Mouse (Mus musculus) lung, postnatal 4 days (tissue): ENCODE measurements around the gene Muc16.
A peak's percentile ranks its signal among the peaks of the same experiment; 100 is the strongest.

Source experiments
- DNase-seq, 2 experiments: peaks; one replicate each; pipeline ENCODE4 v3.0.0; 2021

Gene Muc16

DNA sequence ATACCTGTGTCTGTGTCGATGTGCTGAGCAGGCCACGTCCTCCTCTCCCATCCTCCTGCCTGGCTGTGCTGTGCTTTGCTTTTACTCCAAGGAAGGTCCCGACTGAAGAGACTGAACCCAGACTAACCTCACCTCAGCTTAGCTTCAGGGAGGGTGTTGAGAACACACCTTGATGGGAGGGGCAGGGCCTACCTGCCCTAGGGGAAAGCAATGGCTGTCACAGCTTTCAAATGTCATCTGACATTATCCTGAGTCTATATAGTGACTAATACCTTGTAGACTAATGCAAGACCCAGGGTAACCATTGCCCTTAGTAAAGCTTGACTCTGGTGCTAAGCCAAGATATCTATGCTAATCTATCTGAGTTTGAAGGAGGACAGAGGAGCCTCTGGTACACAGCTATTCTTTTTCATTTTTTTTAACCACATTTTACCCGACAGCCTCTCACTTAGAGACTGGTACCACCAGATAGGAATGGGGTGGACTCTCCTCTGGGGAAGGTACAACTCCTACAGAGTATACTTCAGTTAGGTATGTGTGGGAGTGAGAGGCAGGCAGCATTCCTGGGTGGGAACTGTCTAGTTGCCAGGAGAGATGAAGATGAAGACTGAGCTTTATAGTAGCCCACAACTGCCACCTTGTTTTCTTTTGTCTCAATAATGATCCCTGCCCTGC is at the start of gene Muc16:
Gene Muc16, minus strand, starts transcription at position 51 of the 675 bp plus-strand sequence.
- no peak for DNase-seq

DNA sequence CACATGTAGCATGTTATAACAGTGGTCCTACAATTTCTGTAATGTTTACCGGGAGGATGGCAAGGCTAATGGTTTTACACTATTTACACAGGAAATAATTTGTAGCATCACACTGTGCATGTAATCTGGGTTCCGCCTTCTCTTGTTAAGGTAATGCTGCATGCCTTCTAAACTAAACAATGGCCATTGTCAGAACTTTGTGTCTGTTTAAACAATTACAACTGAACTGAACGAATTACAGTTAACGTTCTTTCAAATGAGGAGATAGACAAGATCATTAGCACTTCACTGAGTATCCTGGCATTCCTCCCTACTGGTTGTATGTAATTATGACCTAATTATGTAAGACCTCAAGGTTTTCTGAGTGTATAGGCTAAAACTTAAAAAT is 48.4 kb upstream of the Muc16 start:
- no peak for DNase-seq

DNA sequence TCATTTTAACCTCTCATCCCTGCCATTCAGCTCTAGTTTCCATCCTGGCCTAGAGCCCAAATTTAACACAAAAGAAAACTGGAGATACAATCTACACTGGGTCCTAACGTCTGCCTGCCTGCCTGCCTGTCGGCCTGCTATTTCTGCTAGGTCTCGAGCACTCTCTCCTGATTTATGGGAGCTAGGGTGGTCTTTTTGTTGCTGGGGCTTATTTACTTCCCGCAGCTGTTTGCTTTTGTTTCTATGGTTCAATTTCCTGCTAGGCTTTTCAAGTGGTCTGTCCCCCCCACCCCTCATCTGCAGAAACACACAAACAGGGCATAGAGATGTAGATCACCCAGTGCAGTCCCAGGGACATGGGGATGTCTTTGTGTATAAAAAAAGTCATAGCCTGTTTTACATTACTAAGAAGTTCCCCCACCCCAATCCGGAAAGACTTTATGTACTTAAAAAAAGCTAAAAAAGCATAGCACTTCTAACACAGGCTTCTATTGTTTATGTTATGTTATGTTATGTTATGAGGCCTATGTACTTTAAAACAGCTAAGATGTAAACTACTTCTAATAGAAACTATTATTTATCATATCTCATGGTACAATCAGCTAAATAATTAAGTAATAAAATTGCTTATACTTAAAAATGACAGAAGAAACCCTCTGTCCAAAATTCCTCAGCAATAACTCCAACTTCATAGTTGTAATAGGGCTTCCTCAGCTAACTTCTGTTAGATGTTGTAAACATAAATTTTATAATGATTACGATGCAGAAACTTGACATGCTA is 47.8 kb upstream of the Muc16 start:
- DNase-seq = no peak

DNA sequence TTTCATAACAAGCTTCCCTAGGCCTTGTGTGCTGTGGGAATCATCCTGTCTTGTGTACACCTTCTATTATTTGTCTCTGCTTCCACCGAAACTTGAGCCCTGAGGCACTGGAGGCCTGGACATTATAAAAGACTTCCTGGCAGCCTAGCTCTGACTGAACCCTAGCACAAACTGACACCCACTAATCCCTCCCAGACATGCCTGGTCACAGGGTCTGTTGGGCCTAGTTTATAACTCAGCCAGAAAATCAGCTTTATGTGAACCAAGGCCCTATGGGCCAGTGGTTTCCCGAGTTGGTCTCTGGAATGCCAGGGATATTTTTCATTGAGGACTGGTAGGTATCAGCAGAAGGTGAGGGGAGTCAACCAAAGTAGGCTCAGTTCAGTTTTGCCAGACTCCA is 46.7 kb upstream of the Muc16 start:
- no peak for DNase-seq

DNA sequence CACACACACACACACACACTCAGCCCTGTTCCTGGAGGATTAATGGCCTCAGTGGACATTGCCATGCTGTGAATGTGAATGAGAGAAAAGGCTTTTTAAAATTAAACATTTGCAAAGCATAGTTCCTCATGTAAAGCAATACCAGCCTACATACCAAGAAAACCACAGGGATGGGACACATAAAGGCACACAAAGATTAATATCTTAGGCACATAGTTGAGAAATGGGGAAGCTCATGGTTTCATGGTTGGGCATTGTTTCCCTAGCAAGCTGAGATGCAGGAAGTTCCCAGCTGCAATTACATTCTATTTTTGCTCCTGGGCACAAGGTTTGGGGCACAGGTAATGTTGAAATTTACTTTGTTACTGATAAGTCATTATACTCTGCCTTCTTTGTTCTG is 31.3 kb upstream of the Muc16 start:
- DNase-seq = no peak

DNA sequence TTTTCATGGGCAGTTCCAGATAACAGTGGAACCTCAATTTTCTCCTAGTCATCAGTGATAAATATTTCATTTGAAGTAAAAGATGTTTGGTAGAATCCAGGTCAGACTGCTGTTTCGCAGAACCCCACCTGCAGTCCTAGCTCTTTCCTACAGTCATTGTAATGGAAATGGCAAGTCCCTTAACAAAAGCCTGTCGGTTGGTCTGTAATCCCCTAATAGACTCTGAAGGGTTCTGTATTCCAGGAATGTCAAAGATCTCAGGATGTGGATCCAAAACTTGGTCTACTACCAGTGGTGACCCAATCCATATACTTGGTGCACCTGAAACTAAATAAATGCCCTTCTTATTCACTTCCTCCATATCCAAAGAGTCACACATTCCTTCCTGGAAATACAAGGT is 76.0 kb downstream of the Muc16 start:
- DNase-seq = no peak

DNA sequence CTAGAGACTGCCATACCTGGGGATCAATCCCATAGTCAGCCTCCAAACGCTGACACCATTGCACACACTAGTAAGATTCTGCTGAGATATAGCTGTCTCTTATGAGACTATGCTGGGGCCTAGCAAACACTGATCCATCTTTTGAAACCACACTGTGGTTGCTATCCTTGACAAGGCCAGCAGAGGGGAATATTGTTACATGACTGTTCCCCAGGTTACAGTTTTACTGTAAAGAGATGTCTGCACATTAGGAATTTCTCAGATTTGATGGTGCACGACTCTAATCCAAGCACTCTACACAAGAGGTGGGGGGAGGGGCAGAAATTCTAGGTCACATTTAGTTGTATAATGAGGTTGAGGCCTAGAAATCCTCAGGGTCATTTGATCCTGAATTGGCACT is 166.2 kb downstream of the Muc16 start:
- no peak for DNase-seq

DNA sequence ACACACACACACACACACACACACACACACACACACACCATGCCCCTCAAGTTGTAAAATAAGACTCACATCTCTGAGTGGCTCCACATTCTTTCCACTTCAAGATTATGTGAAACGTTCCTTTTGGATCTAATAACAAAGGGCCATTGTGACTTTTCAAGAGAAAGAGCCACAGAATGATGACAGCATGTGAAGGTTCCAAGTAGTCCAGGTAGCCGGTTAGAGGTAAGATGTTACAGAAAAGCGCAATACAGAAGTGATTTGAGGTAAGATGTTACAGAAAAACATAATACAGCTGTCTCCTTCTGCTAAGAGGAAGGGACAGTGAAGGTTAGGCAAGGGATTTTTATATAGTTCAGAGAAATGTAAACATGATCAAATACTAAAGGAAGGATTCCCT is 196.2 kb downstream of the Muc16 start, which contains the start of the genes Zfp558 and Mbd3l1:
Gene Zfp558, minus strand, starts transcription at position 101 of the 400 bp plus-strand sequence.
Gene Mbd3l1, plus strand, starts transcription at position 192 of the 400 bp plus-strand sequence.
- DNase-seq = no peak

DNA sequence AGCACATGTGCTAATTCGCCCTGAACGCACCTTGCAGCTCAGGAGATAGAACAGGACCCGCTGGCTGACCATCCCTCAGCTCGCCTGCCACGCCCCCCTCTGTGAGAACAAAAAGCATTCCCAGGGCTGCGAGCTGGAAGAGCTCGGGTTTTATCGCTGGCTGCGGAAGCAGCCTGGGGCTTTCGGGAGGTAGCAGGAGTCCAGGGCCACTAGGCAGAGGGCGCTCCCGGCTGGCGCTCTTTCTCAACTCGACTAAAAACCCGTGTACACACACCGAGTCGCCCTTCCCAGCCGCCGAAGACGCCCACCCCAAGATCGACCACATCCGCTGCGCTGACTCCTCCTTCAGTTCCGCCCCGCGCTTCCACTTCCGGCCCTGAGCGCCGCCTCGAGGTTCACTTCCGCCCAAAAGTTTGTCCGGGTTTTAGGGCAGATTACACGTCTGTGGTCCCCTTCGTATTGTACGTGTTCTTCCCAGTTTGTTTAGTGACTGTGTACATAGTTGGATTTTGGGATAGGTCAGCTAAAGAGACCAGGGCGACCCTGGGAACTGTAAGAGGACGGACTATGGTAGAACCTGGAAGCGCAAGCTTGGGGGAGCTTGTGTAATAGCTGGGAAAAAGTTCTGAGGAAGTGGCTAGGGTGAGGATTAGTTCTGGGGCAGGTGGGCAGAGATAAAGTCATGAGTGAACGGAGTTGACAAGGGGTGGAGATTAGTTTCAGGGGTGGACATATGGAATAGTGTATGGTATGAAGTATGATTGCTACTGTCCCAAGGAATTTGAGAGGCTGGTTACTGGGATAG is 200.8 kb downstream of the Muc16 start:
- DNase-seq = peak; percentile 81 to 84

DNA sequence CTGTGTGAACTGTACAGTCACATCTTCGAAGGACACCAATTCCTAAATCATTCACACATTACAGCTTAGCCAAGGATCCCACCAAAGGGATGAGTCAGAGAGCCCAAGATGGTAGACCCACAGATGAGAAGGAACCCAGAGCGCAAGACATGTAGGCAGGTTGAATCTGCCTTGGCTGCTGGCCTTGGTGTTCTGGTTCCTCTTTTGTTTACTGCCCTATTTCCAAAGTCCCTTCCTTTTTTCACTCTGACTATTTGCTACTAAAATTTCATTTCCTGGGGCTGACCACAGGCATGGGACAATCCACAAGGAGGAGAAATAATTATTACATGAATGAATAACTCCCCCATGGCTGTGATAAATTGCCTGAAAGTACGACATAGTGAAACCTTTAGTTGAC is 206.3 kb downstream of the Muc16 start:
- no peak for DNase-seq

DNA sequence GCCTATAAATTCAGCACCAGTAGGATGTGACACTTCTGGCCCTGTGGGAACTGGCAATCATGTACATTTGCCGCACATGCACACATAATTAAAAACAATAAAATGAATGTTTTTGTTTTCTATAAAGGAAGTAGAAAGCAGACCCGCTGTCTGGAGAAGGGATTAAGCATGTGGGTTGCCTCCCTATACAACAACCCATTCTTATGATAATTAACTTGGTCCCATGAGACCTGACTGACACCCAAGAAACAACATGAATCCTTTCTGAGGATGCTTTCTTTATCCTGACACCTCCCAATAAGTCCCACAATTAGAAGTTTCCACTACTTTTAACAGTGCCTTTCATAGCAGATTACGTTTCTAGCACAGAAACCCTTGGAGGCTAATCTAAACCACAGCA is 207.0 kb downstream of the Muc16 start:
- DNase-seq = no peak

DNA sequence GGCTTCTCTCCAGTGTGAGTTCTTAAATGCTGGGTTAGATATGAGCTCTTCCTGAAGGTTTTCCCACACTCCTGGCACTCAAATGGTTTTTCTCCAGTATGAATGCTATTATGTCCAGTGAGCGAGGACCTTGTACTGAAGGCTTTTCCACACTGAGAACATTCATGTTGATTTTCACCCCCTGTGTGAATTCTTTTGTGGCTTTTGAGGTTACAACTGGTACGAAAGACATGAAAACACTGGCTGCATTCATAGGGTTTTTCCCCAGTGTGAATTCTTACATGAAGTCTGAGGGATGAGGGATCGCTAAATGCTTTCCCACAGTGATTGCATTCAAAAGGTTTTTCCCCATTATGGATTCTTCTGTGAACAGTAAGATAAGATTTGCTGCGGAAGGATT is 217.8 kb downstream of the Muc16 start:
- DNase-seq = no peak
